Mouse (Mus musculus) right cerebral cortex, postnatal 25 days (tissue): ENCODE measurements at regions not wholly inside any gene's neighbourhood (a gene's known extent, or its start where the extent isn't known, plus 50 kb on each side); places are given as distances from the start of the nearest gene placed in this dataset.

Experiments used
- DNase-seq: peaks from one replicate; pipeline ENCODE4 v3.0.0; 2022

DNA sequence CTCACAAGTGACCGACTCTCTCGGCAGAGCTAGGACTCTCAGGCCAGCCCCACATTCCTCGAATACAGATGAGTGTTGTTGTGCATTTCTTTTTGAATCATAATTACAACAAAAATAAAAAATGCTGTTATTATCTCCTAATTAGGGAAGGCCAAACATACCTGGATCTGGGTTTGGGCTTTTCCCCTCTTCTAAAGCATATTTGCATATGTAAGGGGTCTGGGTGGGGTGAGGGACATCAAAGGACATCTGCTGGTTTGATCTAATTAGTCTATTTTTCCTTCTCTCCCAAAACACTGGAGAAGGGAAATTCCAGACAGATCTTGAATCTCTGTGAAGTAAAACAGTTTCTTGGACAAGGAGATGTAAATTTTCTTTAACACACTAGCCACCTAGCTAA, 85.3 kb downstream of the Tfap2a start:
- no peak for DNase-seq

GRCm38 (mm10) chr13:40651056-40651455, 87.1 kb downstream of the Tfap2a start:
- peak; percentile 75 for DNase-seq

DNA sequence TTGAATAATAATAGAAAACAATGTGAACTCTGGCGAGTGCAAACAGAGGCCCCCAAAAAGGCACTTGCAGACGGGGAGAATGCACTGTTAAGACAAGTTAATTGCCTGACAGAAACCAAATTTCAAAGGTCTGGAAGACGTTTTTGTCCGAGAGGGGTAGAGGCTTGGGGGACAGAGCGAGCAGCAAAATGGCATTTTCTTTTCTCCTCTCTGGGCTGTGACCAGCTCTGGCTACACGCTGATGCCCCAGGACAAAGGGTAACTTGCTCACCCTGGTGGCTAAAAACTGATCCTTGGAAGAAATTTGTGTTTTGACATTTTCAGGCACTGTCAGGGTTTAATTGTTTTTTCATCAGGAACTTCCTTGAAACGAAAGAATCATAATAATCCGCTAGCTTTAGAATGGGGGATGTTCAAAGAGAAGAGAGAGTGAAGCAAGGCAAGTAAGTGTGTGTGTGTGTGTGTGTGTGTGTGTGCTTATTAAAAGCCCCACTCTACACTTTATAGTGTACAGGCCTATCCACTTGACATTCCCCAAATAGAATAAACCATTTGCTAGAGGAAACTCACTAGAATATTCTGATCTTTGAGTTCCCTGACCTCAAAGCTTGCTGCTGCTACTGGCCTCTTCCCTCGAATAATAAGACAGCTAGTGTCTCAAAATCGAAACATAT, 88.0 kb downstream of the Tfap2a start:
- DNase-seq, result no peak

DNA sequence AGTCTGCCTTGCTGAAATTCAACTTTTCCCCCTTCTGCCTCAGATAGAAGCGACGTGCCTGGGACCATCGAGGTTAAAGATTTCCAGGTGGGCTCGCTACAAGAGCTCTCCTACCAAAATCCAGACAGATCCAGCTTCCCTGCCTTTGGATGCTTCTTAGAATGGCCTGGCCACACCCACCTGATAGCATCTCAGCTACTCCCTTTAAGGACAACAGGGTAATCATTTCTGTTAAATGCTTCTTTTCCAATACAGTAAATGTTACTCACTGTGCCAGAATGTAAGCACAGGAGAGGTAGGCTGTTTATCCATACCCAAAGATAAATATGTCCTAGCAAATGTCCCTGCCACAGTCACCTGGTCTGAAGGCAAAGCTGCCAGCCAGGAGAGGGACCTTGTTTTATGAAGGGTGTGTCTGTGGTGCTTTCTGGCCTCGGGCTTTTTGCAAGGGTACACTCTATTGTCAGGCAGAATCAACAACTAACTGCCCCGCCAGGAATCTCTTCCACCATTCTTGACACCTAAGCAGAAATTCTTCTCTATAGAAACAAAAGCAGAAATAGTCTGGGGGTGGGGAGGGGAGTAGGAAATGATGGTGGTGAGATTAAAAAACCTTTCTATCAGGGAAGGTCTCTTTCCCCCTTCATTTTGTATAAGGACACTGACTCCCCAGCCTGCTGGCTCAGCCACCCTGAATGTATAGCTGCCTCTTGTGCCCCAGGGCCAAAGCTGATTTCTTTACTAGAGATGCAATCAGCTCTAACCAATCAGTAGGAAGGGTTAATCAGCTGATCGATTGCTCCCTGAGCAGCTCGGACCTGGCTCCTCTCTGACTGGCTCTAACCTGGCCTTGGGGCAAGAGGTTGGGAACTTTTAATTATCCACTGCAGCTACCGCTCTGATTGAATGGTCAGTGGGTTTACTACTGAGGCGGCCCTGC, 88.8 kb downstream of the Tfap2a start:
- no peak for DNase-seq

DNA sequence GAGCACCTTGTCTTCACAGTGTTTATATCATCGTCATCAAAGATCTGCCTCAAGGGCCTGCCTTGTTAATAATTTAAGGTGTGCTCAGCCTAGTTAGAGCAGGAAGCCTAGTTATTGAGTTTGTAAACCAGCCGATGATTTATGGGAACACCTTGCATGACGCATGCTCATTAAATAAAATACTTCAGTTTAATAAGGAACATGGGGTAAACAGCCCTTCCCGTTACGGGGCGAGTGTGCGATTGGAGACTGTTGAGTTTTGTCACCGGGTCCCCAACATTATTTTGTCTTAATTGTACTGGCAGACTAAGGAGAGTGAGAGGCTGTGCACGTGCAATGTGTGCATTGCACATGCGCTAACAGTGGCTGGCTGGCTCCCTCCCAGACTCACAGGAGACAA, 92.0 kb downstream of the Tfap2a start:
- DNase-seq, result no peak

DNA sequence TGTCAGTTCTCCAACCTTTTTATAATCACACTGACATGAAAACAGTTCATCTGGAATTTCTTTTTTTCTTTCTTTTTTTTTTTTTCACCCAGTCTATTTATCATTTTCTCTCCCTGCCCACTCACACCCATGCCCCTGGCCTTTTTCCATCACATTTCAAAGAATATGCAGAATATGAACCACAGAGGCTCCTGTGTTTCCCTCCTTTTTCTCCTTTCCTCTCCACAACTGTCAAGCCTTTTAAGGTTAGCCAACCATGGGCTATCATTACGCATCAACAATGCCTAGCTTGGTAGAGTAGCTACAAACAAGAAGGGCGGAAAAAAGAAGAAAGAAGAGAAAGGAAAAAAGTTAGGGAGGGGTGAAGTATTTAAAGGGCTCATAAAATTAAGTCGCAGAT, 92.5 kb downstream of the Tfap2a start:
- no peak for DNase-seq

DNA sequence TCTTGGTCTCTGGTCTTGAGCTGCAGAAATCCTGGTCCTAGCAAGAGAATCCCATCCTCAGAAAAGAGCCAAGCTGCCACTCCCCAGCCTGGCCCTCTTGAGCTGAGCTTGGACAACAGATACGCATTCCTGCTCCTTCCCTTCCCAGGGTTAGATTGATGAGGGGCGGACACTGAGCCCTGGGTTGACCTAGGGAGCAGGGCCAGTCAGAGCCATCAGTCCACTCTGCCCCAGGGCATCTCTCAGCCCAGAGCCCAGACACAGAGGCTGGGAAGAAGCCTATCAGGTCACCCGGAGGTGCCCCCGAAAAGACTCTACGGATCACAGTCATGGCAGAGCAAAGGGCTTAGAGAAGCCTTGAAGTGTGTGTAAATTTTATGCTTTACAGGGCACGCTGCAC, 95.2 kb downstream of the Tfap2a start:
- DNase-seq, result no peak

- DNase-seq, result no peak
Observed at GRCm38 (mm10) chr13:40637269-40637668, 100.9 kb downstream of the Tfap2a start.

- no peak for DNase-seq
Observed at GRCm38 (mm10) chr13:40617881-40618280, 120.3 kb downstream of the Tfap2a start.

- no peak for DNase-seq
Observed at GRCm38 (mm10) chr13:40608526-40608925, 129.7 kb downstream of the Tfap2a start.

GRCm38 (mm10) chr13:40606405-40607271, 131.5 kb downstream of the Tfap2a start:
- DNase-seq, result peak; percentile 48

GRCm38 (mm10) chr13:40605686-40606404, 132.3 kb downstream of the Tfap2a start:
- no peak for DNase-seq

GRCm38 (mm10) chr13:40574981-40575745, 163.0 kb downstream of the Tfap2a start:
- DNase-seq, result no peak

DNA sequence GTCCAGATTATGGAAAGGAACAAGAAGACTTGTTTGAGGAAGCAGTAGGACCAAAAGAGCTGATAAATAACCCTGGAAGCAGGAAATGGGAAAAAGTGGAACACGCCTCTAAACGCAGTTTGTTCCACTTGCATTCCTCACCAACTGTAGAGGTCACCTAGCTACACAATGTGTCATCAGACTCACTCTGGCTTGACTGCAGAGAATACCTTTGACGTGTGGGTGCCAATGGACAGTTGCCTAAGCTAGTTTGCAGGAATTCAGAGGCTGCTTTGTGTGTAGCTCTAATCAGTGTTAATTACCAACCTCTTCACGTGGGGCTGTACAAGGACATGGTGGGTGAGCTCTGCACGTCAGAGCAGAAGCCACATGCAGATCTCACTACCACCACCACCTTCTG, 168.7 kb downstream of the Tfap2a start:
- no peak for DNase-seq

- DNase-seq, result no peak
Observed at GRCm38 (mm10) chr13:40567821-40568220, 170.4 kb downstream of the Tfap2a start.

GRCm38 (mm10) chr13:40564351-40564750, 173.8 kb downstream of the Tfap2a start:
- no peak for DNase-seq

DNA sequence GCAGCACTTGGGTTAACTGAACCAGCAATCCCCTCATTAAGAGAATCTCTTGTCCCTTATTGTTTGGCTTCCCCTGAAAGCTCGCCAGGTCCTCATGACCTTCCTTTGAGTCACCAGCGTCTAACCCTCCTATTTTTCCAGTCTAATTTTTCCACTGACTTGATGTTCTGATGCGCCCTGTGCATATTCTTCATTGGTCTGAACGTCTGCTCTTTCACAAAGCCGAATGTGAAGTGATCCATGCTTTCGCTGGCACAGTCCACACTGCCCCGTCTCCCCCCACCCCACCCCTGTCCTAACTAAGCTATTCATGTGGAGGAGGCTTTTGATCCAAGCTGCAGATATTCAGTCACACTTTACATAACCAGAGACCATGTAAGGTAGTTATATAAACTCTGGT, 183.8 kb downstream of the Tfap2a start:
- DNase-seq, result no peak

DNA sequence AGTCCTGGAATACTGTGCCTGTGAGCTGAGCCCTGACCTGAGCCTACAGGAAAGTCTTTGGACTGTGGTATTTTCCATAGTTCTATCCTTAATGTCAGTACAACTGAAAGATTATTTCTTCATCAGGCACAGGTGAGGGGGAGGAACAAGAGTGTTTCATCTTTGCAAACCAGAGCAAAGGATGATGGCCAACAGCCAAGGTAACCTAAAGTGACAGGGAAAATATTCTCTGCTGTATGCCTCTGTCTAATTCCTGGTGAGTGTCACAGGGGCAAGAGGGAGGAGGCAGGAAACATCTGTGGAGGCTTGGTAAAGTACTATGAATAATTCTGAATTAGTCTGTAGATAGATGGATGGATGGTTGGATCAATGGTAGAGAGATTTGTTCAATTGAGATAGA, 164.3 kb upstream of the Ofcc1 start:
- no peak for DNase-seq

GRCm38 (mm10) chr13:40523115-40523514, 161.9 kb upstream of the Ofcc1 start:
- DNase-seq, result no peak

GRCm38 (mm10) chr13:40518180-40518579, 156.9 kb upstream of the Ofcc1 start:
- DNase-seq, result no peak

DNA sequence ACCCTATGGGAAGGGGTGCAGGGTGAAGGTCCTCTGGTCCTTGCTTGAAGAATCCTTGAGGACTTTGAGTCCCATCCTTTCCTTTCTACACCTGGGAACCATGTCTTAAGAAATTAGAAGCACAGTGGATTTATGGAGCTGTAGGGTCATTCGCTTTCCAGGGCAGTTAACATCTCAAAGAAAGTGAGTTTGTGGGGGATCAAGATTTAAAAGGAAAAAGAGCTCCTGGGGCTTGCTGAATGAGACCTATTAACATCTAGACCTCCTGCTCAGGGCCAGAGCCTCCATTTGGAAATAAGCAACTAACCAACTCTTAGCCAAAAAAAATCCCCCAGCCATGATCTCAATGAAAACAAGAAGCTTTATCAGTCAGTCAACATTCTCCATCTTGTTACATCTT, 148.0 kb upstream of the Ofcc1 start:
- DNase-seq, result no peak

DNA sequence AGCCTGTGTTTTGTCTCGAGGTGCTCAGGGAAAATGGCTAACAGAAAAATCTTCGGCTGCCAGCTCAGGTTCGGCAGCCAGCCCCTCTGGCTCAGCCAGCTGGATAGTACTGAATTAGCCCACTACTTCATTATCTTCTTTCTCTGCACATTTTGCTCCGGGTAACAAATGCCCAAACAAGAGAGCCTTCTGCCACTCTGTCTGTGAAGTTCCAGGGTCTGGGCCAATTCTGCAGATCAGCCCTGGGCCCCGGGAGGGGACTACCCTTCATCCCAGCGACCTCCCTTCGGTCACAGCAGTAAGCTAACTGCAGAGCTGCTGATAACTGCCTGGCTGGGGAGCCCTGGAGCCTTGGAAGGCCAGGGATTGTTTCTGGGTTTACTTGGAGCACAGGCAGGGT, 119.6 kb upstream of the Ofcc1 start:
- no peak for DNase-seq
